Mouse (Mus musculus): Measurements from ENCODE around the gene D17H6S53E. TPM values are rescaled to one million over a fixed set of nuclear protein-coding genes. Genes with fewer than 3 reads are reported as not detected.
A peak's percentile ranks its signal among the peaks of the same experiment; 100 is the strongest.
"Not testable (repeated sequence)": the region's sequence is repeated elsewhere in the genome, so short reads cannot be mapped to it uniquely, and the experiment has no call there.

D17H6S53E gene
- polyA plus RNA-seq, 1 experiment from 2014 or later: 8.6 TPM

GRCm38 (mm10) chr17:35124261-35124896 is 1.8 kb upstream of the D17H6S53E start:
- peaks cover 15% of the 10 kb centered on the region; the same call in 1 of the 2 replicates for H3K4me1 ChIP-seq (replicated peaks; ENCODE audit: control insufficient read depth, insufficient read depth, low read length)
- not testable (repeated sequence) for H3K9me3 ChIP-seq (ENCODE audit: control insufficient read depth, low read length); H3K4me2 ChIP-seq (ENCODE audit: low read depth, low read length, severe bottlenecking); H3K36me3 ChIP-seq (ENCODE audit: control insufficient read depth, insufficient read depth, low read length); H3K9ac ChIP-seq (ENCODE audit: low read length); H3K4me3 ChIP-seq (ENCODE audit: low read depth, low read length); H3K27ac ChIP-seq (ENCODE audit: low read depth, low read length); H3K27me3 ChIP-seq (ENCODE audit: control insufficient read depth, insufficient read depth, low read length); ATAC-seq (replicated peaks; ENCODE audit: low FRiP score); DNase-seq (ENCODE audit: low spot score)
- 92% methylated on average over 12 of the region's 12 CpGs for WGBS

DNA sequence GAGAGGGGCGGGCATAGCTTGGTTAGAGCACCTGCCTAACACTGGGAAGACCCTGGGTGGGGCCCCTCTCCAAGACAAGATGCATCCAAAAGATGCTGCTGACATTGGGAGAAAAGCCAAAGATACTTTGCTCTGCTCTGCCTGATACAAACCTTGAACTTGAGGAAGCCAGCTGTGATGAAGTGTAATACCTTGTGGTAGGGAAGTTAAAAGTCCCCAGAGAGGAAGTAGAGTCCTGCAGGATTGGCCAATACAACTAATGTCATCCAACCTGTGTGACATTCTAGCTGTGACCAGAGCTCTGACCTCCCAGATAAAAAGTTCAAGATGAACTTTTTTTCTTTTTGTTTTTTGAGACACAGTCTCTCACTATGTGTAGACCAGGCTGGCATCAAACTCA is 1.1 kb upstream of the D17H6S53E start:
- 89% methylated on average over 1 of the region's 1 CpGs for whole genome bisulfite sequencing
- Histone ChIP-seq H3K4me1 (replicated peaks; ENCODE audit: control insufficient read depth, insufficient read depth, low read length) (peaks cover 14% of the 10 kb centered on the region; the same call in 1 of the 2 replicates), H3K27me3 (ENCODE audit: control insufficient read depth, insufficient read depth, low read length) (no peaks in the 10 kb centered on the region), H3K36me3 (ENCODE audit: control insufficient read depth, insufficient read depth, low read length) (no peaks in the 10 kb centered on the region), H3K9me3 (ENCODE audit: control insufficient read depth, low read length) (no peaks in the 10 kb centered on the region), H3K27ac (ENCODE audit: low read depth, low read length) (no peak overlapping the region), H3K9ac (ENCODE audit: low read length) (no peak overlapping the region), H3K4me3 (ENCODE audit: low read depth, low read length) (no peak overlapping the region), H3K4me2 (ENCODE audit: low read depth, low read length, severe bottlenecking) (no peak overlapping the region)
- ATAC-seq (replicated peaks; ENCODE audit: low FRiP score) (no peak), DNase-seq (ENCODE audit: low spot score) (no peak)

GRCm38 (mm10) chr17:35125578-35125977 is 595 bp upstream of the D17H6S53E start:
- H3K27ac ChIP-seq (ENCODE audit: low read depth, low read length): 0 out of 2 replicates have a peak overlapping the region, but pooled peaks have one; percentile 37
- no peak for DNase-seq (ENCODE audit: low spot score)
- peaks cover 11% of the 10 kb centered on the region; the same call in 1 of the 2 replicates for H3K4me1 ChIP-seq (replicated peaks; ENCODE audit: control insufficient read depth, insufficient read depth, low read length)
- H3K4me3 ChIP-seq (ENCODE audit: low read depth, low read length): peak overlapping the region; percentile 65
- H3K9me3 ChIP-seq (ENCODE audit: control insufficient read depth, low read length): no peaks in the 10 kb centered on the region
- H3K4me2 ChIP-seq (ENCODE audit: low read depth, low read length, severe bottlenecking): peak overlapping the region; percentile 83
- H3K36me3 ChIP-seq (ENCODE audit: control insufficient read depth, insufficient read depth, low read length): no peaks in the 10 kb centered on the region
- peak overlapping the region; percentile 84; the same call in 1 of the 2 replicates for H3K9ac ChIP-seq (ENCODE audit: low read length)
- WGBS: 36% methylated on average over 6 of the region's 6 CpGs
- no peak for ATAC-seq (replicated peaks; ENCODE audit: low FRiP score)
- H3K27me3 ChIP-seq (ENCODE audit: control insufficient read depth, insufficient read depth, low read length): no peaks in the 10 kb centered on the region

GRCm38 (mm10) chr17:35127017-35127416 is 844 bp downstream of the D17H6S53E start:
- Histone ChIP-seq H3K27me3 (ENCODE audit: control insufficient read depth, insufficient read depth, low read length) (no peaks in the 10 kb centered on the region), H3K4me3 (ENCODE audit: low read depth, low read length) (peak overlapping the region; percentile 65), H3K27ac (ENCODE audit: low read depth, low read length) (no peak overlapping the region), H3K9ac (ENCODE audit: low read length) (peak overlapping the region; percentile 84), H3K4me1 (replicated peaks; ENCODE audit: control insufficient read depth, insufficient read depth, low read length) (peaks cover 10% of the 10 kb centered on the region; the same call in 1 of the 2 replicates), H3K9me3 (ENCODE audit: control insufficient read depth, low read length) (no peaks in the 10 kb centered on the region), H3K4me2 (ENCODE audit: low read depth, low read length, severe bottlenecking) (peak overlapping the region; percentile 83), H3K36me3 (ENCODE audit: control insufficient read depth, insufficient read depth, low read length) (no peaks in the 10 kb centered on the region)
- ATAC-seq (replicated peaks; ENCODE audit: low FRiP score) (no peak), DNase-seq (ENCODE audit: low spot score) (no peak)
- WGBS: 73% methylated on average over 13 of the region's 13 CpGs

GRCm38 (mm10) chr17:35128996-35129395 is 2.8 kb downstream of the D17H6S53E start:
- H3K36me3 ChIP-seq (ENCODE audit: control insufficient read depth, insufficient read depth, low read length): no peaks in the 10 kb centered on the region
- no peaks in the 10 kb centered on the region for H3K27me3 ChIP-seq (ENCODE audit: control insufficient read depth, insufficient read depth, low read length)
- no peak overlapping the region for H3K9ac ChIP-seq (ENCODE audit: low read length)
- DNase-seq (ENCODE audit: low spot score): no peak
- H3K9me3 ChIP-seq (ENCODE audit: control insufficient read depth, low read length): no peaks in the 10 kb centered on the region
- WGBS: 74% methylated on average over 11 of the region's 11 CpGs
- H3K4me3 ChIP-seq (ENCODE audit: low read depth, low read length): no peak overlapping the region
- no peak overlapping the region for H3K27ac ChIP-seq (ENCODE audit: low read depth, low read length)
- H3K4me1 ChIP-seq (replicated peaks; ENCODE audit: control insufficient read depth, insufficient read depth, low read length): peaks cover 7% of the 10 kb centered on the region; the same call in 1 of the 2 replicates
- H3K4me2 ChIP-seq (ENCODE audit: low read depth, low read length, severe bottlenecking): no peak overlapping the region
- no peak for ATAC-seq (replicated peaks; ENCODE audit: low FRiP score)

- H3K36me3 ChIP-seq (ENCODE audit: control insufficient read depth, insufficient read depth, low read length): no peaks in the 10 kb centered on the region
- H3K9ac ChIP-seq (ENCODE audit: low read length): no peak overlapping the region
- no peak overlapping the region for H3K4me3 ChIP-seq (ENCODE audit: low read depth, low read length)
- no peak overlapping the region for H3K4me2 ChIP-seq (ENCODE audit: low read depth, low read length, severe bottlenecking)
- 90% methylated on average over 8 of the region's 8 CpGs for WGBS
- peaks cover 7% of the 10 kb centered on the region; the same call in 1 of the 2 replicates for H3K4me1 ChIP-seq (replicated peaks; ENCODE audit: control insufficient read depth, insufficient read depth, low read length)
- ATAC-seq (replicated peaks; ENCODE audit: low FRiP score): no peak
- no peak overlapping the region for H3K27ac ChIP-seq (ENCODE audit: low read depth, low read length)
- H3K27me3 ChIP-seq (ENCODE audit: control insufficient read depth, insufficient read depth, low read length): no peaks in the 10 kb centered on the region
- no peaks in the 10 kb centered on the region for H3K9me3 ChIP-seq (ENCODE audit: control insufficient read depth, low read length)
- no peak for DNase-seq (ENCODE audit: low spot score)
These were observed 4.9 kb downstream of the D17H6S53E start for GRCm38 (mm10) chr17:35131038-35131437.

- no peak within 1 kb of the TSS for H3K4me2 ChIP-seq (ENCODE audit: low read depth, low read length, severe bottlenecking)
- no peak within 1 kb of the TSS for H3K9ac ChIP-seq (ENCODE audit: low read length)
- WGBS: 83% methylated on average over 15 of the region's 15 CpGs
- no peaks in the 10 kb centered on the region for H3K36me3 ChIP-seq (ENCODE audit: control insufficient read depth, insufficient read depth, low read length)
- no peaks in the 10 kb centered on the region for H3K27me3 ChIP-seq (ENCODE audit: control insufficient read depth, insufficient read depth, low read length)
- DNase-seq (ENCODE audit: low spot score) (no peak), ATAC-seq (replicated peaks; ENCODE audit: low FRiP score) (no peak)
- H3K9me3 ChIP-seq (ENCODE audit: control insufficient read depth, low read length): no peaks in the 10 kb centered on the region
- no peak within 1 kb of the TSS for H3K4me3 ChIP-seq (ENCODE audit: low read depth, low read length)
- no peak within 1 kb of the TSS for H3K27ac ChIP-seq (ENCODE audit: low read depth, low read length)
- H3K4me1 ChIP-seq (replicated peaks; ENCODE audit: control insufficient read depth, insufficient read depth, low read length): peaks cover 7% of the 10 kb centered on the region
These were observed 5.5 kb downstream of the D17H6S53E start, which contains the start of gene Apom for GRCm38 (mm10) chr17:35131500-35132173. Gene Apom (minus strand): TSS chr17:35132050.

GRCm38 (mm10) chr17:35132174-35132560 is 6.0 kb downstream of the D17H6S53E start:
- no peak overlapping the region for H3K4me2 ChIP-seq (ENCODE audit: low read depth, low read length, severe bottlenecking)
- WGBS: 79% methylated on average over 3 of the region's 3 CpGs
- H3K27me3 ChIP-seq (ENCODE audit: control insufficient read depth, insufficient read depth, low read length): no peaks in the 10 kb centered on the region
- no peak overlapping the region for H3K4me3 ChIP-seq (ENCODE audit: low read depth, low read length)
- DNase-seq (ENCODE audit: low spot score): no peak
- H3K4me1 ChIP-seq (replicated peaks; ENCODE audit: control insufficient read depth, insufficient read depth, low read length): peaks cover 3% of the 10 kb centered on the region
- H3K36me3 ChIP-seq (ENCODE audit: control insufficient read depth, insufficient read depth, low read length): no peaks in the 10 kb centered on the region
- H3K27ac ChIP-seq (ENCODE audit: low read depth, low read length): no peak overlapping the region
- no peak for ATAC-seq (replicated peaks; ENCODE audit: low FRiP score)
- no peak overlapping the region for H3K9ac ChIP-seq (ENCODE audit: low read length)
- no peaks in the 10 kb centered on the region for H3K9me3 ChIP-seq (ENCODE audit: control insufficient read depth, low read length)

All from forebrain, embryonic 11.5 days (tissue).